Mouse (Mus musculus) cerebellum, postnatal 14 days (tissue): ENCODE data around the gene Fam76b.
A peak's percentile ranks its signal among the peaks of the same experiment; 100 is the strongest.

Experiments used
- DNase-seq, 2 experiments: peaks; one replicate each; pipeline ENCODE4 v3.0.0; 2021; ENCODE audit warnings: mixed read lengths in 2 of 2

The Fam76b gene

DNA sequence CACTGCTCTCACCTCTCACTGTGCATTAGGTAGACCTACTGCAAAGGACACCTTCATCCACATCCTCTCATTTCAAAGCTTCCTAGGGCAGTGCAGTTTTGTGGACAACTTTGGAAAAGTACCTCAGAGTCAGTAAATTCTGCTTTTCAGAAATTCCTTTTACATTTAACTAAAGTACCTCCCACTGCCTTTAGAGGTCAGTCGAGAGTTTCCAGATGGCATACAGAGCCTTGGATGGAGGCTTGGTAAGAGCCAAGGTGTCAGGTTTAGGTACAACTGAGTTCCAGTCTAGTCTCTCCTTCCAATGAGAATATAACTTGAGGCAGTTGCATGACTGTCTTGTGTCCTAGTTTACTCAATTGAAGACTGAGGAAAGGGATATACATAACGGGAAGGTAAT, 46.8 kb downstream of the Fam76b start:
- no peak for DNase-seq

DNA sequence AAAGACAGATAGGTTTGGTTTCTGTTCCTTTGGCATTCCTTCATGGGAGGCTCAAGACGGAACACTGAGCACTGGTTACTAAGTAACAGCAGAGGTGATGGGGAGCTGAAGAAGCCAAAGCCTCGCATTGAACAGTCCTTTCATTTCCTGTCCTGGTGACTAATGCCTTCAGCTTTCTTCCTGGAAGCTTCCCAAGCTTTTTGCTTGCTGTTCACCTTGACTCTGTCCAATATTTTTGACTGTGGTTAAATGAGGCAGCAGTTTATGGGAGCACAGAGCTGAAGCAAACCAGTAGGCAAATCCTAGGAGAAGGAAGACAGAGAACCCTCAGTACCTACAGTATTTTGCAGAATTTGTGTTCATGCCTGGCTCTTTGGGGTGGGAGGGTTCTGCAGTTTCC, 47.8 kb downstream of the Fam76b start:
- DNase-seq = no peak

DNA sequence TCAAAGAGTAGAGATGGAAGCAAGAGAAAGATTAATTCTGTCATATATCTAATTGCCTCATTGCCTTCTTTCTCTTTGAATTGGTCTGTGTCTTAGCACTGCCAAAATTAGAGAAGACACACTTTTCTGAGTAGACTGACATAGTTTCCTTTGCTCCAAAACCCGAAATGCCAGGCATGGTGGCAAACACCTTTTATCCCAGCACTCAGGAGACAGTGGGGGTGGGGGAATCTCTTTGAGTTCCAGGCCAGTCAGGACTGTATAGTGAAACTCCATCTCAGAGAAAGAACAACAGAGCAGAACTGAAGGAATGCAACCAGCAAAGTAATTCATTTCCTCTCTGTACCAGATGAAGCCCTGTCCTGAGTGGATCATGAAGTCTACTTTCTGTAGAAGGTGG, 53.2 kb downstream of the Fam76b start:
- DNase-seq = no peak

DNA sequence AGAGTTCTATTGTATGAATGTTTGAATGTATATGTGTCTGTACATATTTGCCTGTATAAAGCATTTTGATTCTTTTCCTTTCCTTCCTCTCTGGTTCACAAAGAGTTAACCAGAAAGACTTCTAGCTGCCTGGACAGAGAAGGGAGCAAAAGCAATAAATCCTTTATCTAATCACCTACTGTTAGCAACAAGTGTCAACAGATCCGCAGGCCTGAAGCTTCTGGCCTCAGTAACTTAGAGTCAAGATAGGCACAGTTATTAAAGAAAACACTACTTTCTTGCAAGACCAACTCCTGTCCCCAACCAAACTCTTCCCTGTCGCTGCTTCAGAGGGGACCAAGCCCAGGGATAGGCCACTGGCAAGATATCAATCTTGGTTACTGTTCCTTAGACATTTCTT, 55.0 kb downstream of the Fam76b start:
- DNase-seq = no peak

DNA sequence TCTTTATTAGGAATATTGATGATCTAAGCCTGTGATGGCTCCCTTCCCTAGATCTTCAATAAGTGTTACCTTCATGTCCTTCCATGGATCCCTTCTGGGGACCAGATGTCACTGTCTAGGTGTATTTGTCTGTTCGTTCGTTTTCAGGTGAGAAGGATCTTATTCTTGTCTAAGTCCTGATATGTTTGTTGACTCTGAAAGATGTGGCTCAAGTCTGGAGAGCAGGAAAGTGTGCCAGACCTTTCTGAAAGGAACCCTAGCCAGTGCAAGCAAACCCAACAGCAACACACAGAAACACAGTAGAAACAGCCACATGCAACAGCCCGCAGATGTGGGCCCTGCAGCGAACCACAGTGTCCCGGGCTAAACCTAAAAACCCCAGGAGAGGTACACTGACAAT, 61.5 kb downstream of the Fam76b start:
- DNase-seq = no peak

- peak; percentile 92 to 96 for DNase-seq
Measured at GRCm38 (mm10) chr9:13889657-13890056, 62.1 kb downstream of the Fam76b start.

GRCm38 (mm10) chr9:13890171-13890570, 62.7 kb downstream of the Fam76b start:
- no peak for DNase-seq

GRCm38 (mm10) chr9:13891888-13892287, 64.4 kb downstream of the Fam76b start:
- peak in 1 of 2 experiments; percentile 33 for DNase-seq

DNA sequence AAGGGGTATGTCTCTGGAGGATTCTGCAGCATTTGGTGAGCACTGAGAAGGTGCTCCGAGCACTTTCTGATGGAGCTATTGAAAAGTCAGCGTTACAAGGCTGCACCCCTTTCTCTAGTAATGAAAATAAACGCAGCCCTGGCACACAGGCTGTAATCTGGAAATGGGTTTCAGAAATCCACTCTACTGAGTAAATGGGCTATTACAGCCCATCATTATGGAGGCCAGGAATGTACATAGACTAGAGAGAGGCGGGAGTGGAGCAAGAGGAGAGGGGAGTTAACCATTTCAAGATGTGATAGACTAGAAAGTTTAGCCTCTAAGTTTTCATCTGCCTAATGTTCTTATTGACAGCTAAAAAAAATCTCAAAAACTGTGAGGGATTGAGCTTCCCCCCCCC, 65.5 kb downstream of the Fam76b start:
- DNase-seq = no peak

DNA sequence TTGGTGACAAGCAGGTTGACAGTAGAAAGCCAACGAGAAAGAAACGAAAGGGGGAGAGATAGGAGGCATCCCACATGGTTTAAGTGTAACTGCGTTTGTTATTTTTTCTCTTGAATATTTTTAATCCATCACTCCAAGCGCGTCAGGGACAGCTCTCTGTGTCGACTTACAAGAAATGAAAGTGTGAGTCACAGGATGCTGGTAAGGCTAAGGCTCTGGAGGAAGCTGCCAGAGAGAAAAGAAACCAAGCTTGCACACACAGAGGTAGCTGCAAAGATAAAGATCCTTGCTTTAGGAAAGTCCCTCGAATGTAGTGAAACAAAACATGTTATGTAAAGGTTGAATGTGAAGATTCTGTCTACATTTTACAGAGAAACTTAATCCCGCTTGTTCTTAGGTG, 67.0 kb downstream of the Fam76b start:
- no peak for DNase-seq

DNA sequence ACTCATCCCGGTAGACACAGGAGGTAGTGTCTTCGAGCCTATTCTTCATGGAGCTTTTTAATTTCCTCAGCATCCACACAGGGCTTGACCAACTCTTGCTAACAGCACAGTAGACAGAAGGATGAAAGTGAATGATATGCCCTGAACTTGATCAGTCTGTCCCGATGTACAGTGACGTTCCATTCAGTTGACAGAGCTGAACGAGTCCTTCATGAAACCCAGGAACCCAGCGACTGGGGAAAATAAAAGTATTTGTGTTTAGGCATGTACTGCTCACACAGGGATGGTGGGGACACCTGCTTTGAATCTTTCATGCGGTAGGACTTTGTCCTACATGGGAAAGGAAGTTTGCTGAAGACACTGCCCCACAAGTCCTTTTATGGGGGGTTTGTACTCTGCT, 67.4 kb downstream of the Fam76b start:
- DNase-seq = no peak

- DNase-seq = no peak
Measured at GRCm38 (mm10) chr9:13896055-13896454, 68.5 kb downstream of the Fam76b start.

- DNase-seq = peak; percentile 71 to 81
Measured at GRCm38 (mm10) chr9:13898510-13899305, 71.2 kb downstream of the Fam76b start.

GRCm38 (mm10) chr9:13902030-13902429, 74.5 kb downstream of the Fam76b start:
- DNase-seq = no peak

DNA sequence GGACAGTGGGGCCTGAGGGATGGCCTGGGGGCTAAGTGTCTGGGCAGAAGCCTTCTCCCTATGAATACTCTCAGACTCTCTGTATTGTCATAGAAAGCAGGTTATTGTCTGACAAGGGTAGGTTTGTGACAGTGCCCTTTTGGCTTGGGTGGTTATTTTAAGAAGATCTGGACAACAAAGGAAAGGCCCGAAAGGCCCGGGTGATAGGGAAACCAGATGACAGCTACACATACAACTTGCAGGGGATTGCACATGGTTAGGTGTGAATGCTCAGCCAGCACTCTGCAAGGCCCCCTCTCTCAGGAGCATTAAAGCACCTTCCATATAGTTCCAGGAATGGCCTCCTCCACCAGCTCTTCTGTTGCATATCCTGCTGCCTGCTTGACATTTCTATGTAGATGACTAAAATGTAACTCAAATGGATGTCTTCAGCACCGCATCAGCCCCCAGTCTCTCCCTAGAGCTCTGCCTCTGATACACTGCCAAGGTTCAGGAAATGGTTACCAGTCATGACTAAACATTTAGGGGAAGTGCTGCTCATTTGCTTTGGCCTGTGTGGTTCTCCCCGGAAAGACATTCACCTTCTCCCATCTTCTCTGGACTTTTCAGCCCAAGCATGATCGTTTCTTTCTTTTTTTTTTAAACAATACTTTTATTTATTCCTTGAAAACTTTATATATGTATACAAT, 76.7 kb downstream of the Fam76b start:
- DNase-seq = no peak
